Mouse (Mus musculus): Measurements from ENCODE around the gene Pex6.

DNA sequence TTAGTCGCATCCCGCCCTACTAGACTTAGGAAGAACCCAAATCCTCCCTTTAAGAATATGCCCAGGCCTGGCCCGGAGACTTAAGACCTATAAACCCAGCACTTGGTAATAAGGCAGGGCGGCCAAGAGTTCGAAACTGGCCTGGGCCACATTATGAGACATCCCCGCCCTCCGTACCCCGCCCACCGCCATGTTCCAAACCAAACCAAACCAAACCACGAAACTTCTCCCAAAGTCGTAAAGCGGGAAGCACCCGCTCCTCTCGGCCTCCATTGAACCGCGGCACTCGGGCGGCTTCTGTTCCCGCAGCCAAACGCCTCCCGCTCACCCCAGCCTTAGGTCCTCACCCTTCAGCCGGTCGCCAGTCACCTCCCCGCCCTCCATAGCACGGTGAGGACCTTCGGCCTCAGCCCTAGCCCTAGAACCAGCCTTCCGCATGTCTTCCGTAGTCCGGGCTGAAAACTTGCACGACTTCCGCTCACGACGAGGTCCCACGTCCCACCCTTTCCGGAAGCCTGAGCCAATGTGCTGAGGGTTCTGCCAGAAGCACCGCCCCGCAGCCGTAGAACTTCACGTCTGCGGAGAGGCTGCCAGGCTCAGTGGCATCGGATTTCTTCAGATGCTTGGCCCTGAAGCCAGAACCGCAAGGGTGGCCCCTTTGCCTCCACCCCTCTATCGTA, 37.3 kb upstream of the Pex6 start, which contains the start of gene Rrp36:
- no peak for TF ChIP-seq ZC3H11A (IDR thresholded peaks at IDR 0.05; ENCODE audit: borderline replicate concordance, low read depth, low read length)
- TF ChIP-seq CHD2 (IDR thresholded peaks at IDR 0.05; ENCODE audit: low read depth, low read length) = no peak

Measured in ES-E14 (cell line).